Mouse (Mus musculus) adrenal gland, adult 8-10 months (tissue): ENCODE data around the gene Atg2a. TPM values are rescaled to one million over a fixed set of nuclear protein-coding genes. Genes with fewer than 3 reads are reported as not detected.
"Not testable (repeated sequence)": the region's sequence is repeated elsewhere in the genome, so short reads cannot be mapped to it uniquely, and the experiment has no call there.

Experiments used
- DNase-seq: peaks from one replicate; pipeline ENCODE4 v3.0.0; 2022
- microRNA-seq, 2 experiments: library from miRNA; unstranded; fragments of <30 nt; microRNA quantifications; one replicate each; pipeline ENCODE4 v1.2.0; 2022
- total RNA-seq, 4 experiments: library from RNA; stranded (reverse); gene quantifications; 2 replicates each; pipeline ENCODE4 v1.2.4; 2022

The Atg2a gene
- total RNA-seq, 4 experiments from 2014 or later = 38.6 to 57.9 (median 48.3) TPM

DNA sequence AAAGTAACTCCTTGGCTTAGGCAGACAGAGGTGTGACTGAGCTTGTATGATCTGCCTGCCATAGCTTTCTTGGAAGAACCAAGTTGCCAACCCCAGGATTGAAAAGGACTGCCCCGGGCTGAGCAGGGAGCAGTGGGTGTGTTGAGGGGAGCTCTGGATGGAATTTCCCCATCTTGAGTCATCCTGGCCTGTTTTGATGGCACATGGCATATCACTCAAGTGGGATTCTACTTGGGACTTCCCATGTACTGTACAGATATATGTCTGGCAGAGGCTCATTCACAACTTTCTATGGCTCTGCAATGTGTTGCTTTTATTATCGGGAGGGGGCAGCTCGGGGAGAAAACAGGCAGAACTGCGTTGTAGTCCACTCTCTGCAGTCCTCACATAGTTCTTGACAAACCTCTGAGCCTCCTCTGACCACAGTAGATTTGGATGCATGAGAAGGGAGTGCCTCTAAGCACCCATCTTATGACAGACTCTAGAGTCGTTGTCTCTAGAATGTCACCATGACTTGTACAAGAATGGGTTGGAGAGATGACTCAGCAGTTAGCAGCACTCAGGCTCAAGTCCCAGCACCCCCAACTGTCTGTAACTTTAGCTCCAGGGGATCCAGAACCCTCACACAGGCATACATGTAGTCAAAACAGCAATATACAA lies 55.2 kb downstream of the Atg2a start:
- DNase-seq = no peak

DNA sequence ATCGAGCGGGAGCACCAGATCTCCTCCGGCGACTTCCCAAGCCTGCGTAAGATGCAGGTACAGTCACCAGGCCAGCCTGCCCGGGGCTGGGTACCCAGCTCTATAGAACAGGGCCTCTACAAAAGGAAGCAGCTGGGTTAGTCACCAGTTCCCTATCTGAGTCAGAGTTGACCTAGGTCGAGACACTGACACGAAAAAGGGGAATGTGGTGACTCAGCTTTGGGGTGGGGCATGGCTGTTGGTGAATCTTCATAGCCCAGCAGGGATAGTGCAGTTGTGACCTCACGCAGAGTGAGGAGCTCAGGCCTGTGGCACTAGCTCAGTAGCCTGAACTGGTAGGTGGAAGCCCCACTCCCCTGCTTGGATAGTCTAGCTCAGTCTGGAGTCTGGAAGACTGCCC lies 56.2 kb downstream of the Atg2a start:
- DNase-seq = peak; percentile 91

DNA sequence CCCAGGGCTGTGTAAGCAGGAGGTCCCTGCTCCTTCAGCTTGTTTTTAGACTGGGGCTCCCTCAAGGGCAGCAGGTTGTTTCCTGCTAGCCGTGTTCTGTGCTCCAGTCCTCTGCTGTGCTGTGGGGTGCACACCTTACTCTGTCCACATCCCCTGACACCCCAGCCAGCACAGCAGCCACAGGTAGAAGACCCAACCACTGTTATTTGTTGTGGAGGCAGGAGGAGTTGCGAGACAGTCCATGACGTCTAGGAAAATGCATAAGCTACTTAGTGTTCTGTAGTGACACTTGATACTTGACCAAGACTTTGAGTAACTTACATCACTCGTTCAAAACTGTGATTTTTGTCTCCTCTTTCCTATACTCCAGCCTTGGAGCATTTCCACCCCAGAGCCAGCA lies 57.5 kb downstream of the Atg2a start:
- no peak for DNase-seq

GRCm38 (mm10) chr19:6299450-6300267 lies 58.2 kb downstream of the Atg2a start:
- no peak for DNase-seq

DNA sequence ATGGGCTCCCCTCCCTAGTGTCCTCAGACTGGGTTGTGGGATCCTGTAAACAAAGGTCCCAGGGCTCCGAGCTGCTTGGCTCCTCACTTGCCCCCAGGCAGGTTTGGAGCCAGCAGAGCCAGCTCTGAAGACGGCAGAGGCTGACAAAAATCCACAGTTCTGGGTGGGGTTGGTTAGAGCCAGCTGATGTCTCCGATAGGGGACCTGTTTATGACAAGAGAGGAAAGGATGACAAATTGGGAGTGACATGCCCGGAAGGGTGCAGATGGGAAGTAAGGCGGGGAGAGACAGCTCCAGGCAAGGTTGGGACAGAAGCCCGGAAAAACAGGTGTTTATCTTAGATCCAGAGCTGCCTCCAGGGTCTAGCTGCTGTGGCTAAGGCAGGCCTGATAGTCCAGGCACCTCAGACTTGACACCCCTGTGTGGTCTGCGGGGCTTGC lies 59.0 kb downstream of the Atg2a start:
- no peak for DNase-seq

DNA sequence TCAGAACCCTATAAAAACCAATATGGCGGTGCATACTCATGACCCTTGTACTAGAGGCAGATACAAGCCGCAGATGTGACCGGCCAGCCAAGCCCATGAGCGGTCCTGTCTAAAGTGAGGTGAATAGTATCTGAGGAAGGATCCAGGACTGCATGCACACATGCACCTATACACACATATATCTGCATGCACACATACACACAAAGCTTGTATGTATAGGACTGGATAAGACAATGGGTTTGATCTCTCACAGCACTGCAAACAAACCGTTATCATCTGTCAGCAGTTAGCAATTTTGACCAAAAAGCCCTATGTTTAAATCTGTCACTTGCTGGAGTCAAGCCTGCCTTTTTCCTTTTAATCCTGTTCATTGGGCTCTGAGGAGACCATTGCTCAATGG lies 60.6 kb downstream of the Atg2a start:
- no peak for DNase-seq

- no peak for DNase-seq
Observed at GRCm38 (mm10) chr19:6302522-6302921, 61.1 kb downstream of the Atg2a start.

- DNase-seq = no peak
Observed at GRCm38 (mm10) chr19:6303831-6304230, 62.4 kb downstream of the Atg2a start.

DNA sequence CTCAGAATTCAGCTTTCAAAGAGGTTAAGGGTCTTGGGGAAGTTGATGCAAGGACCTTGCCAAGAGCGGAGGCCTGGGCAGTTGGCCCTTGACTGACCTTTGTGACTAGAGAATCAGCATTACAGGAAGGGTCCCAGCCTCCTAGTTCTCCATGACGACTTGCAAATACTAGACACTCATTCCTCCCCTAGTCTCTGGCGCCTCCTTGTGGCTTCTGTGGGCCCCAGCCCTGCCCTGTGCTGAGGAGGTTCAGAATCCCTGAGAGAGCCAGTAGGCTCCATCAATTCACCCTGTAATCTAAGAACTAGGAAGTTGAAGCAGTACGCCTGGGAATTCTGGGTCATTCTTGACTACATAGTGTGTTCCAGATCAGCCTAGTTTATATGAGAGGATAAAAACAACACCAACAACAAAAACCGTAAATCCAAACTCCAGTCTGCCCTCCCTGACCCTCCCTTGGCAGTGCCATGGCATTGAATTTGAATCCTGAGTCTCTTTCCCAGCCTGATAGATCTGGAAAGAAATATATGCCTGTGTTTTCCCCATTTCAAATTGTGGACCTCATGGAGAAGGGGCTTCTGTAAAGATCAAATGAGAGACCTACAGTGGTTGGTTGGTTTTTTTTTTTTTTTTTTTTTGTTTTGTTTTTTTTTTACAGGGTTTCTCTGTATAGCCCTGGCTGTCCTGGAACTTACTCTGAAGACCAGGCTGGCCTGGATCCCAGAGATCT lies 63.5 kb downstream of the Atg2a start:
- DNase-seq = peak; percentile 87

GRCm38 (mm10) chr19:6305517-6306115 lies 64.1 kb downstream of the Atg2a start:
- DNase-seq = no peak

DNA sequence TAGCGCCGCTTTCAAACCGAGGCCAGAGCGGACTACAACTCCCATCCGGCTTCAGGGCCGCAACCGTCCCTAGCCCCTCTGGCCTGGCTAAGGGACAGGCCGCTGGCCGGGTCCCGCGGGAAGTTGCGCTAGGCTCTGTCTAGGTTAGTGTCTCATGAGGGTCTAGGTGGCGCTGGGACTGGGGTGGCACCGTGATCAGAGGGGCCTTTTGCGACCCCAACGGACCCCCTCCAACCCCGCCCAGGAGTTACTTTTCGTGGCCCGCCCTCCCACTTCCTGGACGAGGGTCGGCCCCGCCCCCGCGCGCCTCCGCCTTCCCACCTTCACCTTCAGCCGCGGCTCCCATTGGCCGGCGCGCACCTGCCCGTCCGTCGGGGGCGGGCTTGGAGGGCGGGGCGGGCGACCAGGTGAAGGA lies 64.7 kb downstream of the Atg2a start, which contains the start of gene Cdc42bpg:
Gene Cdc42bpg, plus strand, starts transcription at position 320 of the 415 bp plus-strand sequence.
- peak; percentile 83 for DNase-seq

DNA sequence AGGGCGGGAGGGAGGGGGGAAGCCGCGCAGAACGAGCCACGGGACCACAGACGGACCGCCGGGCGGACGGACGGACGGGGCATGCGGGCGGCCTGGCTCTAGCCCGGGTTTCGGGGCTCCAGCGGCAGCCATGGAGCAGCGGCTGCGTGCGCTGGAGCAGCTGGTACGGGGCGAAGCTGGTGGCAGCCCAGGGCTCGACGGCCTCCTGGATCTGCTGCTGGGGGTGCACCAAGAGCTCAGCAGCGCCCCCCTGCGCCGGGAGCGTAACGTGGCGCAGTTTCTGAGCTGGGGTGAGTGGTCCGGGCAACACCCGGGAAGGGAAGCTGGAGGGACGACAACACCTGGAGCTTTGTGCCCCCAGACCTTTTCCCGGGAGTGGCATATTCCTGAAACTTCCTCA lies 65.1 kb downstream of the Atg2a start:
- DNase-seq = peak; percentile 66

DNA sequence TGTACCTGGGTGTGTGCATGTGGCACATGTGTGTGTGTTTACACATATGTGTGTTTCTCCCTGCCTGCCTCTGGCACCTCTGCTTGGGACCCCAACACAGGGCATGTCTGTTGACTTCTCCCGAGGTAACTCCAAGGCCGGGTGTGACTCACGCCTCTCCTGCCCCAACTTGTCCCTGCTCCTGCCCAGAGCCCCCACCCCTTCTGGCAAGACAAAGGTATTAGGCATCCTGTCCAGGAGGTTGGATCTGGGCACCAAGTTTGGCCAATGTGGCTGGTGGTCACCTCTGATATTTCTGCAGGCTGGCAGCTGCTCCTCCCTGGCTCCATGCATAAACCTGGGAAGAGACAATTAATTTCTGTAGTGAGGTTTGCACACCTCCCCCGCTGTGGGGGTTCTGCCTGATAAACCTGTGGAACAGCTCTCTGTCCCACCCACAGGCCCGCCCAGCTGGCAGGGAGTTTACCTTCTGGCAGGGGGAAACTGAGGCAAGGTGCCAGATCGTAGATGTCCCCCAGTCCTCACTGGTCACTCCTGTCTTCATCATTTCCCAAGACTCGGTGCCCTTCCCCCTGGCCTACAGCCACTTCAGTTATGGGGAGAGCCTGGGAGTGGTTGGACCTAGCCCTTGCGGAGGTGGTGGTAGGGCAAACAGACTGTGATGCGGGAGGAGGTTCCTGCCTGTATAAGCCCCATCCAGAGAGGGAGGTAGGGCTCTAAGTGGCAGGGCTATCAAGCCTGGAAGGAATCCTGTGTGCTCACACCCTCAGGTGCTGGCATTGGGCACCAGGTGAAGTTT lies 66.5 kb downstream of the Atg2a start:
- DNase-seq = no peak

DNA sequence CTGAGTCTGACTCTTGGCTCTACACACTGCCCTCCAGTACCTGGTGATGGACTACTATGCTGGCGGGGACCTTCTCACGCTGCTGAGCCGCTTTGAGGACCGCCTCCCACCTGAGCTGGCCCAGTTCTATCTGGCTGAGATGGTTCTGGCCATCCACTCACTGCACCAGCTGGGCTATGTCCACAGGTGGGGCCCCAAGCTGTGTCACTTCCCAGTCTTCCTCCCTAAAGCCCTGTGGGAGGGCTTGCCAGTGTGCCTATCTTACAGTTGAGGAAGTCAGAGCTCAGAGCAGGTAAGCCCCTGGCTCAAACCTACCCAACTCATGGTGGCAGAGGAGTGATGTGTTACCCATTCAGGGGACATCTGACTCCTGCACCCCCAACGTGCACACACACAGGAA lies 68.7 kb downstream of the Atg2a start:
- DNase-seq = no peak

- not testable (repeated sequence) for DNase-seq
Observed at GRCm38 (mm10) chr19:6311783-6312182, 70.3 kb downstream of the Atg2a start.

Small RNA genes lying within 50 kb of the gene (microRNA-seq; reads per million reads assigned to microRNA genes)
- gene Mir192 = 19.4 to 34.7 reads per million in 2 experiments
- 18.3 to 19.1 reads per million in 2 experiments for gene Mir194-2

Other genes starting within 250 kb of the Atg2a start
- gene Capn1, start 225.8 kb upstream of the Atg2a start, total RNA-seq = 10 to 100 TPM; 40.6 to 54.1 (median 47.3) TPM
- 10 to 100 TPM; 59.6 to 78.9 (median 62.2) TPM for gene Syvn1, start 195.1 kb upstream of the Atg2a start, total RNA-seq
- gene Mrpl49, start 183.9 kb upstream of the Atg2a start, total RNA-seq = 10 to 100 TPM; 52.0 to 61.8 (median 59.6) TPM
- gene Fau, start 183.8 kb upstream of the Atg2a start, total RNA-seq = 1,000 to 10,000 TPM; 1,027 to 1,106 (median 1,086) TPM
- 10 to 100 TPM; 31.6 to 43.1 (median 34.6) TPM for gene Znhit2, start 180.5 kb upstream of the Atg2a start, total RNA-seq
- gene Tm7sf2, start 173.3 kb upstream of the Atg2a start, total RNA-seq = 10 to 100 TPM; 24.9 to 36.1 (median 27.2) TPM
- 10 to 100 TPM; 66.2 to 92.3 (median 81.3) TPM for gene Vps51, start 164.4 kb upstream of the Atg2a start, total RNA-seq
- gene Tmem262, start 161.6 kb upstream of the Atg2a start, total RNA-seq = 1 to 10 TPM in 1 of 4 experiments, under 1 TPM in 1, not detected in 2; 0.87 to 1.0 TPM
- gene Gm28374, start 159.4 kb upstream of the Atg2a start, total RNA-seq = not detected
- gene Zfpl1, start 156.7 kb upstream of the Atg2a start, total RNA-seq = 10 to 100 TPM; 37.2 to 50.5 (median 44.7) TPM
- 1 to 10 TPM in 1 of 4 experiments, under 1 TPM in 3; 0.46 to 1.2 (median 0.63) TPM for gene Cdca5, start 156.7 kb upstream of the Atg2a start, total RNA-seq
- not detected for gene AC131692.1, start 147.2 kb upstream of the Atg2a start, total RNA-seq
- under 1 TPM in 1 of 4 experiments, not detected in 3; 0.27 TPM for gene Naaladl1, start 135.9 kb upstream of the Atg2a start, total RNA-seq
- gene Sac3d1, start 123.0 kb upstream of the Atg2a start, total RNA-seq = 10 to 100 TPM; 13.7 to 18.9 (median 16.1) TPM
- gene Snx15, start 113.4 kb upstream of the Atg2a start, total RNA-seq = 10 to 100 TPM; 34.0 to 49.1 (median 37.8) TPM
- 1 to 10 TPM; 1.4 to 3.5 (median 2.7) TPM for gene Batf2, start 100.7 kb upstream of the Atg2a start, total RNA-seq
- 100 to 1,000 TPM in 2 of 4 experiments, 10 to 100 TPM in 2; 92.7 to 127 (median 112) TPM for gene Arl2, start 100.1 kb upstream of the Atg2a start, total RNA-seq
- gene Majin, start 57.3 kb upstream of the Atg2a start, total RNA-seq = 1 to 10 TPM; 2.0 to 4.4 (median 3.5) TPM
- 10 to 100 TPM; 23.4 to 37.6 (median 29.4) TPM for gene Gpha2, start 15.3 kb upstream of the Atg2a start, total RNA-seq
- 100 to 1,000 TPM; 103 to 160 (median 124) TPM for gene Ppp2r5b, start 5.8 kb upstream of the Atg2a start, total RNA-seq
- gene Ehd1, start 35.1 kb downstream of the Atg2a start, total RNA-seq = 100 to 1,000 TPM in 3 of 4 experiments, 10 to 100 TPM in 1; 90.8 to 130 (median 118) TPM
- gene Cdc42bpg, start 64.8 kb downstream of the Atg2a start, total RNA-seq = 10 to 100 TPM; 24.4 to 45.7 (median 38.4) TPM
- gene Men1, start 93.3 kb downstream of the Atg2a start, total RNA-seq = 10 to 100 TPM; 53.4 to 67.8 (median 64.5) TPM
- gene Map4k2, start 99.5 kb downstream of the Atg2a start, total RNA-seq = 10 to 100 TPM; 40.6 to 81.6 (median 61.5) TPM
- gene Sf1, start 122.0 kb downstream of the Atg2a start, total RNA-seq = 100 to 1,000 TPM; 193 to 274 (median 215) TPM
- gene Pygm, start 142.7 kb downstream of the Atg2a start, total RNA-seq = 100 to 1,000 TPM in 2 of 4 experiments, 10 to 100 TPM in 2; 47.6 to 119 (median 92.8) TPM
- gene Rasgrp2, start 157.7 kb downstream of the Atg2a start, total RNA-seq = 10 to 100 TPM; 31.5 to 52.2 (median 34.5) TPM
- gene Nrxn2, start 177.1 kb downstream of the Atg2a start, total RNA-seq = 10 to 100 TPM in 3 of 4 experiments, 1 to 10 TPM in 1; 8.8 to 12.5 (median 11.5) TPM